Mouse (Mus musculus) subcutaneous adipose tissue, adult 2 months (tissue): ENCODE results near the gene Smim6. TPM values are rescaled to one million over a fixed set of nuclear protein-coding genes. Genes with fewer than 3 reads are reported as not detected.

Experiments
- polyA plus RNA-seq: library from polyadenylated mRNA; depleted of rRNA; stranded (reverse); fragments of >200 nt; gene quantifications from 2 replicates; pipeline ENCODE4 v1.2.3, GENCODE M21; 2012; ENCODE audit warnings: low replicate concordance; rRNA removed

The Smim6 gene
- 0.16 and 0.94 TPM in 2 replicates for polyA plus RNA-seq

DNA sequence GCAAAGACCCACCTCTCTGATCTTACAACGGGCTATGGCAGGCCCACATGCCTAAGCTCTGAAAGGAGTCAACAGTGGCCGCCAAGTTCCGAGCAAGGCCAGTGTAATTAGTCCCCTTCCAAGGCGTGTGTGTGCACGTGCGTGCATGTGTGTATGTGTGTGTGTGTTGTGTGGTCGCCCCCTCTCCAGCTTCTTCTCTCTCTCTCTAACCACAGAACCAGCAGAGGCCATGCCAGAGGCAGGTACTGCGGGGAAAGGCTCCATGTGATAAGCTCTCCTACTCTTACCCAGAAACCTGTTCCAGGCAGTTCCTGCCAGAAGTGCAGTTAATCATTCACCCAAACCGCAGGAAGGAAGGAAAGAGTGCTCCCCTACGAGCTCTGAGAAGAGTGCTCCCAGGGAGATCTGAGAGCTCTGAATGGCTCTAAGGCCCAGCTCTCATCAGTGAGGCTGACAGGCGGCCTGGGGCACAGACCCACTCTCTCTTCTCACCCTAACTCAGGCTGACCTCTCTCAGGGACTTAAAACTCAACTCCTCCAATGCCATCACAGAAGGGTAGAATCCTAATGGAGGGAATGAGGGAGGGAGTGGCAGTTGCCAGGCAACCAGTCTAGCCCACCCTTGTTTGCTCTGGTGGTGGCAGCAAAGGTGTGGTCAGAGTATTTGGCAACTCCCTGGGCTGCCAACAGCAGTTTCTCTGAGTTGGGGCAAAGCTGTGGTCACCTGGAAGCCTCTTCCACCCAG lies at the start of gene Smim6:
Gene Smim6, plus strand, starts transcription at position 386 of the 745 bp plus-strand sequence.

DNA sequence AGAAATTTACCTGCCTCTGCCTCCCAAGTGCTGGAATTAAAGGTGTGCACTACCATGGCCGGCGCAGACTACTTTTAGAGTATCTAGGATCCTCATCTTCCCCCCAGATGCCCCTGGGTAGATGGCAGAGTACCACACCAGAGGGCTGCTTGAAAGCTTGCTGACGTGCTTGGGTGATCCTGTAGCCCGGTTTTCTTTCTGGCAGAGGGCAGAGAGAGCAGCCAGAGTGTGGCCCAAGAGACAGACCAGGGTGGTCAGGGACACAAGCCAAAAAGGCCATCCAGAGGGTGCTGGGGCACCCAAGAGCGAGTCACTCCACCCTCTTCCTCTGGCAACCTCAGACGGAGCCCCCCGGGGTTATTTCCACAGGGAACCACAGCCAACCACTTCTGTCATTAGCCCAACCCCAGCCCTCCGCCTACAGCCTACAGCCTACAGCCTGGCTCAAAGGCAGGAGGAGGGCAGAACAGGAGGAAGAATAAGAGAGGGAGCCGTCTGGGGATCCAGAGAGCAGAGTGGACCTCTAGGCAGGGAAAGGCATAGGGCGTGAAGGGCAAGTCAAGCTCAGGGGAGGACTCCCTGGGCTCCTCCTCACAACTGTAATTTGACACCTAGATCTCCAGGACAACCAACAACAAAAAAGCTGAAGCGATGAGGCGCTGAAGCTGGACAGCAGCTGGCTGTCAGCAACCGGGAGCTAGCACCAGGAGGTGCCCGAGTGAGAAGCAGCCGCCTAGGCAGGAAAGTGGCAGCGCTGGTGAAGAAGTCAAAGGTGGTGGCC lies 12.1 kb upstream of the Smim6 start, which contains the start of gene Smim5:
Gene Smim5, plus strand, starts transcription at position 481 of the 781 bp plus-strand sequence.

DNA sequence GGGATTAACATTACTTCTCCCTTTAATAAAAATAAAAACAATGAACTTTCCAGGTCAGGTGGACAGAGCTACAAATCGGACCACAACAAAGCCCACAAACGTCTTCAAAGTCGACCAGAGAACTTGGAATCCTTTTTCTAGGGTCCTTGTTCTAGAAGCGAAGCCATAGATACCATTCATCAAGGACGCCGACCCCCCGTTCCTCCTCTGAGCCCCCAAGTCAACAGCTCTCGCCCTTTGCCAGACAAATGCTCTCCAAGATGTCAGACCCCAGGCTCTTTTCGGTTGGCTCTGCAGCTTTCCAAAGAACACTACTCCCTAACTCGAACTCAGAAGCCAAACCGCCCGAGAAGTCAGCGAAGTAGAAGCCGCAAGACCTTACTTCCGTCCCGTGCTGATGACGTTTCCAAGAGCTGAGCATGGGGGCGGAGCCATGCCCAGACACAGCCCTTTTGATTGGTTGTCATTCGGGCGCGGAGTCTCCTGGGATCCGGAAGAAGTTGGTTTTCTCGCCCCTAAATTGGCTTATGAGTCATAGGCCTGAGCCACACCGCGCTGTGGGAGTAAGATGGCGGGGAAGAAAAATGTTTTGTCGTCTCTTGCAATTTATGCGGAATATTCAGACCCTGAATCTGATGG lies 21.4 kb downstream of the Smim6 start, which contains the start of the genes Sap30bp and Recql5:
Gene Sap30bp, plus strand, starts transcription at position 175 of the 639 bp plus-strand sequence.
Gene Recql5, minus strand, starts transcription at position 370 of the 639 bp plus-strand sequence.

Other genes with a start within 250 kb of the Smim6 start
- gene Grb2, start 203.4 kb upstream of the Smim6 start, polyA plus RNA-seq, result 40.9 and 45.7 TPM in 2 replicates
- gene Tmem94, start 146.6 kb upstream of the Smim6 start, polyA plus RNA-seq, result 52.5 and 77.3 TPM in 2 replicates
- gene Caskin2, start 98.4 kb upstream of the Smim6 start, polyA plus RNA-seq, result 39.5 and 48.4 TPM in 2 replicates
- 21.7 and 39.4 TPM in 2 replicates for gene Tsen54, start 97.3 kb upstream of the Smim6 start, polyA plus RNA-seq
- gene Llgl2, start 88.0 kb upstream of the Smim6 start, polyA plus RNA-seq, result 16.3 and 41.0 TPM in 2 replicates
- 0.13 and 0.39 TPM in 2 replicates for gene Myo15b, start 53.6 kb upstream of the Smim6 start, polyA plus RNA-seq
- 2.2 and 5.1 TPM in 2 replicates for gene Smim5, start 12.1 kb upstream of the Smim6 start, polyA plus RNA-seq
- gene Sap30bp, start 21.3 kb downstream of the Smim6 start, polyA plus RNA-seq, result 20.3 and 29.8 TPM in 2 replicates
- 19.0 and 25.1 TPM in 2 replicates for gene Recql5, start 21.5 kb downstream of the Smim6 start, polyA plus RNA-seq
- 5.8 and 15.3 TPM in 2 replicates for gene Itgb4, start 62.7 kb downstream of the Smim6 start, polyA plus RNA-seq
- gene Galk1, start 100.7 kb downstream of the Smim6 start, polyA plus RNA-seq, result 26.1 and 53.1 TPM in 2 replicates
- 78.9 and 242 TPM in 2 replicates for gene H3f3b, start 115.9 kb downstream of the Smim6 start, polyA plus RNA-seq
- gene Unk, start 118.3 kb downstream of the Smim6 start, polyA plus RNA-seq, result 23.6 and 56.2 TPM in 2 replicates
- gene Unc13d, start 165.9 kb downstream of the Smim6 start, polyA plus RNA-seq, result 1.7 and 7.5 TPM in 2 replicates
- gene Wbp2, start 175.0 kb downstream of the Smim6 start, polyA plus RNA-seq, result 189 and 264 TPM in 2 replicates
- 41.1 and 61.3 TPM in 2 replicates for gene Trim47, start 215.2 kb downstream of the Smim6 start, polyA plus RNA-seq
- 12.7 and 19.1 TPM in 2 replicates for gene Trim65, start 219.1 kb downstream of the Smim6 start, polyA plus RNA-seq
- gene Mrpl38, start 226.9 kb downstream of the Smim6 start, polyA plus RNA-seq, result 43.3 and 80.0 TPM in 2 replicates